Mouse (Mus musculus) adrenal gland, postnatal 4 days (tissue): Measurements from ENCODE around the gene Sesn3. TPM values are rescaled to one million over a fixed set of nuclear protein-coding genes. Genes with fewer than 3 reads are reported as not detected.
"Not testable (repeated sequence)": the region's sequence is repeated elsewhere in the genome, so short reads cannot be mapped to it uniquely, and the experiment has no call there.

Experiments
- DNase-seq, 2 experiments: peaks; one replicate each; pipeline ENCODE4 v3.0.0; 2021 to 2022; ENCODE audit warnings: low spot score in 2 of 2, mixed read lengths in 2 of 2
- long read RNA-seq, 2 experiments: library from polyadenylated mRNA; stranded (forward); transcript quantifications; one replicate each; pipeline ENCODE4 v2.0.0; 2021
- total RNA-seq, 2 experiments: library from RNA; stranded (reverse); gene quantifications; 2 replicates each; pipeline ENCODE4 v1.2.3; 2021

The Sesn3 gene
- total RNA-seq = 10 to 100 TPM; 50.7 to 52.8 TPM
- long read RNA-seq, experiment 1, full-length matches to known transcripts = 4 of 5 reads
- long read RNA-seq, experiment 1, partial matches to known transcripts = 0 of 5 reads
- long read RNA-seq, experiment 1, other reads (novel, unspliced or antisense) = 1 of 5 reads
- long read RNA-seq, experiment 2, full-length matches to known transcripts = 4 of 14 reads
- long read RNA-seq, experiment 2, partial matches to known transcripts = 4 of 14 reads
- long read RNA-seq, experiment 2, other reads (novel, unspliced or antisense) = 6 of 14 reads

DNA sequence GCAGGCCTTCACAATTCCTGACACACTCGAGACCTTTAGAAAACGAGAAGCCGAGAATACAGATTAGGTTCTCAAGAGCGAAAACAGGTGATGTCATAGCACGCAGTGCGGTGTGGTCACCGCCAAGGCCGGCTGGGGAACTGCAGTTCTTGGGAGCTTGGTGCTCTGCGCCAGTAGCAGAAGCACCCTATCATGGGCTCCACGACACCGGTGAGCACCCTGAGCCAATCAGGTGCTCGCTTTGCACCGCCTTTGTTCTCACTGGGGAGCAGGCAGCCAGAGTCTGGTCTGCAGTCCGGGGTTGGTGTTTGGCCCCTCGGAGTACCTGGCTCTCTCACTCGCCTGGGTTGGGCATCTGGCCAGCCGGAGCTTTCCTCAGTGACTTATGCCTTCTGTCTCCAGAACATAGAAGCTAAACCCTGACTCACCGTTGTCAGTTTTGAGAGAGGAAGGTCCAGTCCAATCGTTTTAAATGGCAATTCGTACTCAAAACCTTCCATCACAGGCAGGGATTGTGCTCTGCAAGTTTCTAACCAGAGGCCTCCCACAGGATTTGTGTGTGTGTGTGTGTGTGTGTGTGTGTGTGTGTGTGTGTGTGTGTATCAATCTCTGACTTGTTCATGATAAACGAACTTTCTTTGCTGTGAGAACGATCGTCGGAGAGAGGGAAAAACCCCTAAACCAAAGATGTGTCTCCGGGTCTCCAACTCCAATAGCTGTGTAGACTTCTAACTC lies at the start of gene Sesn3:
TSS of gene Sesn3 (plus strand) at position 82 of the 735 bp plus-strand sequence.
- DNase-seq = peak; percentile 50 to 57

DNA sequence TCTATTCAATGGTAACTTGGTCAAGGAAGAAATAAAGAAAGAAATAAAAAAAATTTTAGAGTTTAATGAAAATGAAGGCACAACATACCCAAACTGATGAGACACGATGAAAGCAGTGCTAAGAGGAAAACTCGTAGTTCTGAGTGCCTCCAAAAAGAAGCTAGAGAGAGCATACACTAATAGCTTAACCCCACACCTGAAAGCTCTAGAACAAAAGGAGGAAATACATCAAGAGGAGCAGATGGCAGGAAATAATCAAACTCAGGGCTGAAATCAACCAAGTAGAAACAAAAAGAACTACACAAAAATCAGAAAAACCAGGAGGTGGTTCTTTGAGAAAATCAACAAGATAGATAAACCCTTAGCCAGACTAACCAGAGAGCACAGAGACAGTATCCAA lies 47.8 kb upstream of the Sesn3 start:
- DNase-seq = not testable (repeated sequence)

DNA sequence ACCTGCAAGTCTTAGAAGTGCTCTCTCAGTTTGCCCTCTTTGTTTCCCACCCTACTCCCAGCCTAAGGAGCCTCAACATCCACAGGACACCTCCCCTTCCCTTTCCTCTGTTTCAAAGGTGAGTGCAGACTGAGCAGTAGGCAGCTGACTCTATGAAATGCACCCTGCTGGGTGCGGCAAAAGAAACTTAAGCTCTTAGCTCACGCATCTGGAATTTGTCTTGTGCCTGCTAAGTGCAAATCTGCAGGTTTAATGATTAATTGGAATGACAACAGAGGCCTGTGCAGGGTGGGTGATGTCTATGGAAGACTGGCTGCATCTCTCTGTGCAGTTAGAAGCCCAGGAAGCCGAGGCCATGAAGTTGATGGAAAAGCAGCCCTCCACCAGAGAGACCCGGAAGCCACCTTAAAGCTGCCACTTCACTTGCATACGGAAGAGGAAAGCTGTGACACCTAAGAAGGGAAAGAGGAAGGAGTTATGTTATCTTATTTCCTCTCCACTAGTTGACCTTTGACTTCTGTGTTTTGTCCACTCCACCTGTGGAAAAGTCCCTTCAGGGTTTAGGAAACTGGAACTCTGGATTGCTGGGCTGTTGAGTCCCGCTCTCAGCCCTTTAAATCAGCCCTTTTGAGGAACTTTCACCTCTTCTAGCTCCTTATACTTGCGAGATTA lies 41.0 kb upstream of the Sesn3 start:
- no peak for DNase-seq

DNA sequence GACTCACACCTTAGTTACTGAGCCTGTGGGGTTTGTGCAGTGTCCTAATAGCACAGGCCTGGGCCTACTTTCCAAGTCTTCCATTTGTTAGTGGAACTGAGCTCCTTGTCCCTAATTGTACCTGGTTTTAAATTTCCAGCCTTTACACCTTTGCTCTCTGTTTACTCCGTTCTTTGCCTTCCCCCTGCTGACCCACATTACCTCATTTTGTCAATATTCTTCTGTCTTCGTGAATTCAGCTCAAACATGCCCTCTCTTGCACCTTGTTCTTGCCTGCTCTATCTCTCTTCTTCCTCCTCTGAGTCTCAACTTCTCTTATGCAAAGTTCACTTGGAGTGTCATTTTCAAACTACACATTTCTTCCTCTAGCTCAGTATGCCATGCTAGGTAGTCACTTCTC lies 39.6 kb upstream of the Sesn3 start:
- DNase-seq = no peak

DNA sequence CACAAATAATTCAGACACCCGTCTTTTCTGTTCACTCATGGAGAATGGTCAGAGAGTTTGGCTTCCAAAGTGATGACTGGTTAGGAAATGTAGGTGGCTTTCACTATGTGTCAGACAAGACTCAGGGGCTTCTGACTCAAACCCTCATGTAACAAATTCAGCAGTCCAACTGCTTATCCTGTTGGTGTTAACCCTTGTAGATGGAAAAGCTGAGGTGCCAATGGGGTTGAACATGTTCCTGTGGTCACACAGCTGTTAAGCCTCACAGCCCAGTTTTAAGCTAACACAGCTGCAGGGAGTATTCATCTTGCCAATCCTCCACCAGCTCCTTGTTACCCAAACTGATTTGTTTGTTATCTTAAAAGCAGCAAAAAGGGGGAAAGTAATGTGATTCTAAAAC lies 33.9 kb upstream of the Sesn3 start:
- DNase-seq = not testable (repeated sequence)

DNA sequence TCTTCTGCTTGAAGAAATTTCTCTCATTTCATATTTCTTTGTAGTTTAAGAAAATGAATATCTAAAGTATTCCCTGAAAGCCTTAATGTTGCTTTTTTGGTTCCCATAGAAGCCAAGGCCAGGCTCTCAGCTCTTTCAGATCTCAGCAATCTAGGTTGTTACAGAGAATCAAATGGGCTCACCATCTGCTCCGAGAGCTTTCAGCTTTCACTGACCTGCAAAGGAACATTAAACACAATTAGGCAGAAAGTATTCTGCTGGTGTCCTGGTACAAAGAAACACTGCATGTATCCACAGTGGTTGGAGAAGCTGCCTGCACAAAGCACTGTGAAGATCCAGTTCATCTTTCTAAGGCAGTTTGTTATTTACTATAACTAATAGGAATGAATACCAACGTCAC lies 32.6 kb upstream of the Sesn3 start:
- no peak for DNase-seq

DNA sequence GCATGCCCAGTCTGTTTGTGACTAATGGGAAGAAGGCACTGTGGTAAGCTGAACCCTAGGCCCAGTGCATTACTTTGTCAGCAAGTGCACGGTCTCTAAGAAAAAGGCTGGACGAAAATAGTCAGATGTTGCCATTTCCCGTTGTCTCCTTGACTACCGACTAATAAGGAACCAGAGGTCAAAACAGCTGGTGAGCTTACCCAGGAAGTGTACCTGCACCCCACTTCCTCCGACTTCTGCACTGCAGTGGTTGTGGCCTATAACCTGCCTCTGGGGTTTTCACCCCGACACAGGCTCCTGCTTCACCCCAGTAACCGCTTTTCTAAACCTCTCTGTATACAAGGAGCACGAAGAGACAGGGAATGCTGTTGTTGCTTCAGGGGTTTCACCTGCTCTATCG lies 30.3 kb upstream of the Sesn3 start:
- no peak for DNase-seq

DNA sequence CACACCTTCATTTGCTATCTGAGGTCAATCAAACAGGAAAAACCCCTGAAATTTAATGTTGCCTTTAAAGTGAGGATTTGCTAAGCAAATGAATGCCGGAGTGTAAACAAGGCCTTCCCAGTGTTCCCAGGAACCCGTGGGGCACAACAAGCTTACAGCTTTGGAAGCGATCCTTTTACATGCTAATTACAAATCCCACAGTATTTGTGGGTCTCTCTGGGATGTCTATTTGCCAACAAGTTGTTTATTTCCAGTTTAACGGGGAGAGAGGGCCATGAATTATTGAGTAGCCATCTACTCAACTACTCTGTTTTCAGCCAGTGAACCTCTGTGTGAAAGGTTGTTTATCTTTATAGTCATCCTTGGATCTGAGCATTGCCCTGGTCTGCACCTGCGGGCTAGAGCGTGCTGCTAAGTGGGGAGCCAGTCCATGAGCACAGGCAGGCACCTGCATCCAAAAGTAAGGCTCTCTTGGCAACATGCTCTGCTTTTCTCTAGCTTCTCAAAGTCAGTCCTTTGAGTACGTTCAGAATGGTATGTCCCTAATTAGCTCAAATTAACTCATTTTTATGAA lies 29.8 kb upstream of the Sesn3 start:
- no peak for DNase-seq

DNA sequence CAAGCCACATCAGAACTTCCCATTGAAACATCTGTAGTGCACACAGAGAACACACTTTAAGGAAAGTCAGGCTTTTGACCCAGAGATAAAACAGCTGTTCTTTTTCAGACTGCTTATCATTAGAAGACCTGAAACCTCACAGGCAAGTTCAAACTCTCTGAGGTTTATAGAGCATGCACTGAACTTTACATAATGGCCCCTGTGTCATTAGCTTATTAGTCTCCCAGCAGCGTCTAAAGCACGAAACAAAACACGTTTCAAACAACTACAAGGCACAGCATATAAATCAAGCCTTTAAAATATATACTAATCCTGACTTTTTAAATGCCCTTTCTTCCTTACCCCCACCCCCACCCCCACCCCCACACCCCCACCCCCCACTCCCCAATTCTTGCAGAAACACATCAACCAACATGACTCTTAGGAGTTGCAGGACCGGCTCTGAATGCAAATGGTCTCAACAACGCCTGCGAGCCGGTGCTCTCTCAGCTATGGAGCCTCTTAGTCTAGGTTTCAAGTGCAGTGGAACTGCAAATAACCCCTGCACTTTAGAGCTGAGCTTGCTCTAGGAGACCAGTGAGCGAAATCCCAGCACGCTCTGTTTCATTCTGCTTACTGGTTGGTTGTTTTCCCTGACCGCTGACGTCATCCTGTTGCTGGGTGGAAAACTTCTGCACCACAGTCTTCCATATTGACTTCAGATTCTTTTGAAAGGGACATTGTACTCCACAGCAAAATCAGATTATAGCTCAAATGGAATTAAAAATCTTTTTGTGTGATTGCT lies 28.7 kb upstream of the Sesn3 start:
- no peak for DNase-seq

DNA sequence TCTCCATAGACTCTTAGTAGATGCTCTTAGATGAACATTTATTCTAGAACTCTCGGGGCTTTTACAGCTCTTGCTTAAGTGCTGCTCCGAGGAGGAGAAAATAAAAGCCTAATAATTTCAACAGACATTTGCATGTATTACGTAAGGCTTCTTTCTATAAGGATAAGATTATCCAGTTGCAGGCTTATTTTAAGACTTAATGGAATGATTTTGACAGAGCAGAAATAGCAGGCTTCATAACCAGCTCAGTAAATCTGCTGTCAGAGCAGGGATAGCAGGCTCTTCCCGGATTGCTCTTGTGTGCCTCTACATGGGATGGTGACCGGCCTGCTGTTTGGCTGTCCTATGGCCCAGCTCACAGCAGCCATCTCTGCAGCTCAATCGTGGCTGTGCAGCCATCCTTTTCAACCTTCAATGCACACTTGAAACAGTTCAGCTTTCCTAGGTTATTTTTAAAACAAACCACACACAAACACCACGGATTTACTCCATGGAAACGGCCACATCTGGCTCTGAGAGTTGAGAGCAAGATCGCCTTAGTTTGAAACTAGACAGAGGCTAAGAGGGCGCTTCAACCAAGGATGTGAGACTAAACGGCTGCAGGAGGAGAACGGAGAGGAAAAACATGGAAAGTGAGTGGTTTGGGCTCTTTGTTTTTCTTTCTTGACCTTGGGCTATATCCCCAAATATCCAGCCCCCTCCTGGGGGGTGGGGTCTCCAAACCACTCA lies 27.2 kb upstream of the Sesn3 start:
- no peak for DNase-seq

DNA sequence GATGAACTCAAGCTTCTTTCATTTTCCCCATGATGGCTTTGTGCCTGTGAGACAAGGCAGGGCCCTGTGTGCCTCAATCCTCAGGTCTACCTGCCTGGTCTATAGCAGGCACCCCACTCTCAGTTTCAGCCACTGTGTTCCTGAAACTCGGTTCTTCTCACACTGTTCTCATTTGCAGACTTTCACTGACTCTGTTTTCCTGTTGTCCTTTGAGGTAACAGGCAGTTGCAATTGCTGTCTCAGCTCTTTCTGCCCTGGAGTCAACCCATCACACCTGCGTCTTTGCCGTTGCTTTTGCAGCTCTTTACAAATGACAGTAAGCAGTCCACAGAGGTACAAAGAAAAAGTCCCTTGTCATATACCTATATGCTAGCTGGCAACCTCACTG lies 26.7 kb upstream of the Sesn3 start:
- no peak for DNase-seq

DNA sequence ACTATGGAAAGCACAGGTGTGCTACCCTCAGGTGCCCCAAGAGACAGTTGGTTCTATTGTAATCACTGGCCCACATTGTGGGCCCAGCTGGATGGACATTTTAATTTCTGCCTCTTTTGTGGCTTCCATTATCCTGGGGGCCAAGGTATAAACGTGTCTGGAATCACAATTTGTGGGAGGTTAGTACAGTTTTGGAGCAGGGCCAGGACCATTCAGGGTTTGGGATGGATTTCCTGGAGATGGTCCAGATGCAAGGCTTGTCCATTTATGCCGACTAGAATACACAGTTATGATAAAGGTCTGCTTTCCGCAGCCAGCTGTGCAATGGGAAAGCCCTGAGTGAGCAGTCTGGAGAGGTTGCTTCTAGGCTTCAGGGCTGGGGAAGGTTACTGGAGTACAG lies 13.7 kb upstream of the Sesn3 start:
- no peak for DNase-seq

DNA sequence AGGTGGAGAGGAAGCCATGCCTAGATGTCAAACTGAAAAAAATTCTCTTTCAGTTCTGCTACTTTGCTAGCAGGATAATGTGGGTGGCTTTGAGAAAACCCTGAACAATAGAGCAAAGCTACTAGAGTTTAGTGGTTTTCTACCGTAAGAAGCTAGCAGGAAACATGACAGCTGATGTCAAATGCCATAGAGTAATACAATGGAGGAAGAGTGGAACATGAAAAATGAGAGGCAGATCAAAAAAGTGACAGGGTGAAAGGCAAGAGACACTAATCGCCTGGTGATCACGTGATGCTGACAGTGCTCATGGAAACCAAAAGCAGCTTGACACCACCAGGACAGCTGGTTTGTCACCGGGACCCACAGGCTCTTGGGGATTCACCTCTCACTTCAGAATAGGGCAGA lies 12.3 kb upstream of the Sesn3 start:
- no peak for DNase-seq

DNA sequence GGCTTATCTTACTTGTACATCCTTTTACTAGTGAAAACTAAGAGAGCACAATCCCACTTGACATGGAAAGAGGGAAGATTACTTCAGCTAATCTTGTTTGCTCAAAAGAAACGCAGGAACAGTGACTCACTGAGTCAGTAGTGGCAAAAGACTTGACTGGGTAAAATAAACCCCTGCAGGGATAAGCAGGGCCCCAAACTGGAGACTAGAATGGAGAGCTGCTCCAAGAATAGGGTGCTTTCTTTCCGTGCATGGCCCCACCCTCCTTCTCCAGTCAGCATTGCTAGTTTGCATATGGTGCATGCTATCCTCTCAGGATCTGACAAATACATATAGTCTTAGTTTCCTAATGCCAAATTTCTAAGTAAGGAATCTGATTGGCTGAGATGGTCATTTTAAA lies 8.4 kb upstream of the Sesn3 start:
- DNase-seq = no peak

DNA sequence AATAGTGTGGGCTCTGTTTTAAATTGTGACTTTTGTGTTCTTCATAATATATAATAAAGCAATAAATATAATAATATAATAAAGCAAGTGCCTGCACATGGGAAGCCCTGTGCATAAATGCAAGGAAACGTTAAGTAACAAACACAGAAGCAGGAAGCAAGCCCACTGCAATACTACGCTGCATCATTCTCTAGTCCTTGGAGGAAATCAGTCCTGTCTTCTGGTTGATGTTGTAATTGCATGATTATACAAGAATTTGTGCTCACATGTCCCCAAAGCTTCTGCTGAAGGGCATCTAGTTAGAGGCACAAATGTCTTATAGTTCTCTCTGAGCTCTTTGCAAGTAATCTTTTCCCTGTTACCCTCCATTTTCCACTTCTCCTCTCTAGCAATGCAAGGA lies 6.3 kb upstream of the Sesn3 start:
- DNase-seq = no peak

DNA sequence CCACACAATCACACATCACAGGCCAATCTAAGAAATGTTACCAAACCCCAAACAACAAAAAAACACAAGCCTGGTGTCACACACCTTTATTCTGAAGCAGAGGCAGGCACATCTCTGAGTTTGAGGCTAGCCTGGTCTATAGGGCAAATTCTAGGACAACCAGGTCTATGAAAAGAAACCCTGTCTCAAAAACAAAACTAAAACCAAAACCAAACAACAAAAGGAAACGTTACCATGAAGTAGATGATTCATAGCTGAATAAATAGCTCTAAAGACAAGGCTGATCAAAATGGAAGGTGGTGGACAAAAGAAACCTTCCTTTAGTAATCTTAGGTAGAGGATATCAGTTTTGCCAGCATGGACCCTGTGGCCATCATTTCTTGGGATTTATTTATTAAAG lies 1.9 kb upstream of the Sesn3 start:
- no peak for DNase-seq

DNA sequence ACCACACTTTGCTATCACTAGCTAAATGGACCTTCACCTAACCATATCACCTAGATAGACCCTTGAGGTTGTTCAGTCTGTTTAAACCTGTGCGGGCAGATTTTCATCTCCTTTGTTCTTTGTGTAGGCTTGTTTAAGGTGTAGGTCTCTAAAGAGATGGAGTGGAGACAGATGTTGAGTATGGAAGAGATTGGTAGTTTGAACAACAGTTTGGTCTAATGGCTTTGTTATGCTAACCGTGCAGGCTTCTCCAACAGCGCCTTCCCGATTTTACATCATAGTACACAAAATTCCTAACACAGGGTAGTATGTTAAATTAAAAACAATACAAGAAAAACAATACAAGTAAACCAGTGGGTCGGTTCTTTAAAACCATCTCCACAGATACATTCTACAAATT lies 281 bp upstream of the Sesn3 start:
- no peak for DNase-seq

DNA sequence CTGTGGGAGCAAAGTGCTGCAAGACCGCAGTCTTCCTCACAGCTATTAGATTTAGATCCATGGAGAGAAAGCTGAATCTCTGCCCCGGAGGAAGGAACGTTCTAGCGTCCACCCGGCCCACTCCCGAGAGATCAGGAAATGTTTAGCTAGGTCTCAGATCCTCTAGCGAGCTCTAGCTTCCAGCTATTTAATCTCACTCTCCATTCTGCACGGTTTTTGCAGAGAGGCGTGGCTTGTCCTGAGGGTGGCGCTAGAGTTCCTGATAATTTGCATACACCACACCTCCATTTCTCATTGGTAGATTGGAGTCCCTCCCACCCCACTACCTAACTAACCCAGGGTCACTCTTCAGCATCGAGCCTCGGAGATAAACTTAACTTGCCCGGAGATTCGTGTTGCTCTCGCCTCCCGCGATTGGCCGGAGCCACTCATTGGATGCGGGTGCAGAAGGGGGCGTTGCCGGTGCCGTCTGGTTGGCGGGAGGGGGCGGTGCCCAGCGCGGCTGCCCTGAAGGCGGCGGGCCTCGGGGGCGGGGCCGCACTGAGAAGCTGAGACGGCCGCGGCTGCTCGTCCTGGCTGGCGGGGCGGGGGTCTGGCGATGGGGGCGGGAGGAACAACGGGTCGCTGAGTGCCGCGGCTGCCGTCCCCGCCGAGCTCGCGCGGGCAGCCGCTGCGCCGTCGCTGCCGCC lies 1.1 kb downstream of the Sesn3 start:
- peak; percentile 87 to 96 for DNase-seq

DNA sequence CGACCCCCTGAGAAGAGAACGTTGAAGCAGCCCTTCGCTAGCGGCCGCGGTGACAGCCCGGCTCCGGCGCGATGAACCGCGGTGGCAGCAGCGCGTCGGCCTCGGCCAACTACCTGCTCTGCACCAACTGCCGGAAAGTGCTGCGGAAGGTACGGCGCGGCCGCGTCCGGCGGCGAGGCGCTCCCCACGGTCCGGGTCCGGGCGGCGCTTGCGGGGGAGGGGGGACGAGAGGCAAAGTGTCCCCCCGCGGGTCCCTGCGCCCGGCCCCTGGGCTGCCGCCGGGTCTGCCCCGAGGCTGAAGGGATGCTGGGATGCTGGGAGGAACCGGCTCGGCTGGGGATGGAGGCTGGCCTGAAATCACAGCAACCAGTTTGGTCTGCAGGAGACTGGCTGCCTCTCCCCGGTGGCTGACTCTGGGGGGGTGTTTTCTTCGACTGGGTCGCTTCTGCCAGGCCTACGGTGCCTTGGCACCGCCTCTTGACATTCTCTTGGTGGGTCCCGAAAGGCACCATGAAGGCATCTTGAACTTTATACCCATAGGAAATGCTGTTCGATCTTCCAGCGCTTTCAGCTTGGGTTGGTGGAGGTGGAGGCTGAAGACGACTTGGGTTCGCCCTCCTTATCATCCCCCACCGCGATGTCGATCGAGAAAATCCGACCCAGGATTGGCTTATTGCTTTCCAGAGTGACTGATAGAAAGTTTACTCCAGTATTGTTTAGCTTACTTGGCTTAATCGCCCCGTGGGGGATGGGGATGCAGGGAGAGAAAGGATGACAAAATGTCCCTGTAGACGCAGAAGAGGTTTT lies 1.8 kb downstream of the Sesn3 start:
- DNase-seq = peak; percentile 28 to 36
